Mouse (Mus musculus): ENCODE data around the gene Fam163b. TPM values are rescaled to one million over a fixed set of nuclear protein-coding genes. Genes with fewer than 3 reads are reported as not detected.

Gene Fam163b
- polyA plus RNA-seq, 1 experiment from 2014 or later: 0.24 TPM

- Histone ChIP-seq H3K4me1 (peaks cover 22% of the 10 kb centered on the region), H3K9ac (no peak overlapping the region), H3K27ac (no peak overlapping the region), H3K4me3 (no peak overlapping the region), H3K4me2 (no peak overlapping the region), H3K36me3 (no peaks in the 10 kb centered on the region), H3K27me3 (peaks cover 12% of the 10 kb centered on the region; the same call in 1 of the 2 replicates), H3K9me3 (no peaks in the 10 kb centered on the region)
- ATAC-seq (ENCODE audit: insufficient number of reproducible peaks, insufficient read depth, low FRiP score, low TSS enrichment, low read depth): no peak
- WGBS: 56% methylated on average over 5 of the region's 5 CpGs
Measured at GRCm38 (mm10) chr2:27163851-27164250, 21.6 kb upstream of the Fam163b start.

- no peaks in the 10 kb centered on the region for H3K36me3 ChIP-seq
- H3K9ac ChIP-seq: no peak overlapping the region
- peaks cover 12% of the 10 kb centered on the region; the same call in 1 of the 2 replicates for H3K27me3 ChIP-seq
- peaks cover 19% of the 10 kb centered on the region for H3K4me1 ChIP-seq
- WGBS: 62% methylated on average over 11 of the region's 11 CpGs
- no peak overlapping the region for H3K4me3 ChIP-seq
- H3K27ac ChIP-seq: no peak overlapping the region
- ATAC-seq (ENCODE audit: insufficient number of reproducible peaks, insufficient read depth, low FRiP score, low TSS enrichment, low read depth): no peak
- no peak overlapping the region for H3K4me2 ChIP-seq
- H3K9me3 ChIP-seq: no peaks in the 10 kb centered on the region
Measured at GRCm38 (mm10) chr2:27162656-27163055, 20.4 kb upstream of the Fam163b start.

DNA sequence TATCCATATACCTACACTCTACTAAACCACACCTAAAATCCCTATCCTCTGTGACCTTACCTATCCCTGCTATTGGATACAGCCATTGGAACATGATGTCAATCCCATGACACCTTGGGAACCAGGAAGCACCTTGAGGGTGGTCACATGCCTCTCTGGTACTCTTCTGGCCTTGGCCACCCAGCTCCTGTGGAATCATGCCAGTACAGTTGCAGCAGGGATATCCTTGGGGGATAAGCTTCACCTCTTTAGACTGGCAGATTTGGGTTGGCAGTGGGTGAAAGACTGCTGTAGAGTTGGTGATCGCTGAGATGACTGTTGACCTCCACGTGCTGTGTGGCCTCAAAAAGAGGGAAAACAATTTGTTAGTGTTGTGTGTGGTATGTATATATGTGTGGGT lies 19.2 kb upstream of the Fam163b start:
- no peaks in the 10 kb centered on the region for H3K36me3 ChIP-seq
- H3K27me3 ChIP-seq: peaks cover 12% of the 10 kb centered on the region; the same call in 1 of the 2 replicates
- H3K4me2 ChIP-seq: no peak overlapping the region
- no peaks in the 10 kb centered on the region for H3K9me3 ChIP-seq
- H3K27ac ChIP-seq: no peak overlapping the region
- H3K9ac ChIP-seq: no peak overlapping the region
- H3K4me1 ChIP-seq: peaks cover 7% of the 10 kb centered on the region; the same call in 1 of the 2 replicates
- no peak overlapping the region for H3K4me3 ChIP-seq
- 86% methylated on average over 2 of the region's 2 CpGs for whole genome bisulfite sequencing
- no peak for ATAC-seq (ENCODE audit: insufficient number of reproducible peaks, insufficient read depth, low FRiP score, low TSS enrichment, low read depth)

DNA sequence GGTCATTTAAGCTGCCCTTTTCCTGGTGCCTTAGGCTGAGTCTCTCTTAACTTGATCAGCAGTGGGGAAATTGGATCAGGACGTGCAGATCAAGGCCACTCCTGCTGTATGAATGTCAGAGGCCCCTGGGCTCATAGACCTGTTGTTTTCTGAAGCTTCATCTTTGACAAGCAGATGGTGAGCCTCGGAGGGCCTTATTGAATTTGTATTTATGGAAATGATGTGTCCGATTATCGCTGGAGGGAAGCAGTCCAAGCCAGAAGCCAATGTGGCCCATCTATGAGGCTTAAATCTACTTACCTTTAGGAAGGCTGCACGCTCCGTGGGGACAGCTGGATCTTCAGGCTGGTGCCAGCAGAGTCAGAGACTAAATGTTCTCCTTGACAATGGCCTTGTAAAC lies 14.3 kb upstream of the Fam163b start:
- WGBS: 67% methylated on average over 6 of the region's 6 CpGs
- ATAC-seq (ENCODE audit: insufficient number of reproducible peaks, insufficient read depth, low FRiP score, low TSS enrichment, low read depth): no peak
- H3K4me2 ChIP-seq: no peak overlapping the region
- H3K4me3 ChIP-seq: no peak overlapping the region
- H3K27ac ChIP-seq: no peak overlapping the region
- H3K4me1 ChIP-seq: no peaks in the 10 kb centered on the region
- H3K27me3 ChIP-seq: no peaks in the 10 kb centered on the region; the same call in 1 of the 2 replicates
- no peak overlapping the region for H3K9ac ChIP-seq
- no peaks in the 10 kb centered on the region for H3K9me3 ChIP-seq
- no peaks in the 10 kb centered on the region for H3K36me3 ChIP-seq

DNA sequence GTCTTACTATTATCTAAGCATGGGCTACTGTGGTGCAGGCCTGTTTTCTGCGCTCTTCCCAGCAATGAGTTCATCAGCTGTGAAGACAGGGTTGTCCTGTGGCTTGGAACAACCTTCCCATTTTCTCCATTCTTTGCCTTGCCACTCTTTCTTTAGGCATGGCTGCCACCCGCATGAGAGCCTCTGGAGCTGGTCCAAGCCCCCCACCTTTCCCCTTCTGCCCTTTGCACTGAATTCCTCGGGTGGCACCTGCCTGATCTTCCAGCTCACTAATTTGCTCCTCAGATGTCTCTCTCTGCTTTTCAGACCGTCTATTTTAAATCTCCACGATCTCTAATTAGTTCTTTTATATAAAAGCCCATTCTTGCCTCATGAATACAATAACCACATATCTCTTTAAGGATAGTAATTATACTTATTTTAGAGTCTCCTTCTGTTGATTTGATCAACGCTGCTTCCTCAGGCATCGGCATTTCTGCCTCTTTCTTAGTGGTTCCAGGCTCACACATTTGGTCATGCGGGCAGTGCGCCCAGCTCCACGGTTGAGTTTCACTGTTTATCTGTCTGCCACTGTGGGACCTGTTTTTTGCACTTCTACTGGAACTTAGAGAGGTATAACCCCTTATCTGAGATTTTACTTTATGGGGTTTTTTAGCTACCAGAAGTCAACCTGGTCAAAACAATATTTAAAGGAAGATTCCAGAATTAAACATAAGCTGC lies 12.3 kb upstream of the Fam163b start:
- Histone ChIP-seq H3K4me3 (no peak overlapping the region), H3K27ac (no peak overlapping the region), H3K9ac (no peak overlapping the region), H3K4me2 (no peak overlapping the region), H3K9me3 (no peaks in the 10 kb centered on the region), H3K36me3 (no peaks in the 10 kb centered on the region), H3K4me1 (no peaks in the 10 kb centered on the region), H3K27me3 (no peaks in the 10 kb centered on the region)
- no peak for ATAC-seq (ENCODE audit: insufficient number of reproducible peaks, insufficient read depth, low FRiP score, low TSS enrichment, low read depth)
- 78% methylated on average over 10 of the region's 10 CpGs for WGBS

- Histone ChIP-seq H3K9ac (no peak overlapping the region), H3K4me2 (no peak overlapping the region), H3K27ac (no peak overlapping the region), H3K4me1 (no peaks in the 10 kb centered on the region), H3K4me3 (no peak overlapping the region), H3K9me3 (no peaks in the 10 kb centered on the region), H3K36me3 (no peaks in the 10 kb centered on the region), H3K27me3 (no peaks in the 10 kb centered on the region)
- 17% methylated on average over 2 of the region's 2 CpGs for WGBS
- ATAC-seq (ENCODE audit: insufficient number of reproducible peaks, insufficient read depth, low FRiP score, low TSS enrichment, low read depth): no peak
Measured at GRCm38 (mm10) chr2:27149457-27149856, 7.2 kb upstream of the Fam163b start.

GRCm38 (mm10) chr2:27146840-27147239 lies 4.5 kb upstream of the Fam163b start:
- no peak overlapping the region for H3K9ac ChIP-seq
- H3K36me3 ChIP-seq: no peaks in the 10 kb centered on the region
- no peaks in the 10 kb centered on the region for H3K9me3 ChIP-seq
- peaks cover 22% of the 10 kb centered on the region for H3K27me3 ChIP-seq
- no peak overlapping the region for H3K27ac ChIP-seq
- H3K4me1 ChIP-seq: peaks cover 9% of the 10 kb centered on the region
- H3K4me2 ChIP-seq: no peak overlapping the region
- WGBS: 72% methylated on average over 6 of the region's 6 CpGs
- ATAC-seq (ENCODE audit: insufficient number of reproducible peaks, insufficient read depth, low FRiP score, low TSS enrichment, low read depth): no peak
- H3K4me3 ChIP-seq: no peak overlapping the region

DNA sequence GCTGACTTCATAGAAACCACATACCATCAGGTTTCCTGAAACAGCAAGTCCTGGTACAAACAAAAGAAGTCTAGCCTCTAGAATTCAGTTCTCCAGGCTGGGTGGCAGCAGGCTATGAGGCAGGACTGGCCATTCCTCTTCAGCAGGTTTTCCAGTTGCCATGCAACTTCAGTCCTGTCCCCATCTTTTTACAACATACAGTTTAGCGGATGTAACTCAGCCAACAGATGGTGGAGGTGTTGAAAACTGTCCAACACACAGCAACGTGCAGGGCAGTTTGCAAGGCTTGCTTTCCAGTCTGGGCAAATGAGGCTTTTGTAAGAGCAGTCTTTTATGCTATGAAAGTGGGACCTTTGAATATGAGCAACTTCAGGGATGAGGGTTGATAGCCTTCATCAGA lies 2.7 kb upstream of the Fam163b start:
- Histone ChIP-seq H3K27ac (no peak overlapping the region), H3K4me2 (no peak overlapping the region), H3K9ac (no peak overlapping the region), H3K9me3 (no peaks in the 10 kb centered on the region), H3K27me3 (peaks cover 41% of the 10 kb centered on the region), H3K4me3 (no peak overlapping the region), H3K36me3 (no peaks in the 10 kb centered on the region), H3K4me1 (peaks cover 11% of the 10 kb centered on the region)
- 69% methylated on average over 2 of the region's 2 CpGs for WGBS
- no peak for ATAC-seq (ENCODE audit: insufficient number of reproducible peaks, insufficient read depth, low FRiP score, low TSS enrichment, low read depth)

DNA sequence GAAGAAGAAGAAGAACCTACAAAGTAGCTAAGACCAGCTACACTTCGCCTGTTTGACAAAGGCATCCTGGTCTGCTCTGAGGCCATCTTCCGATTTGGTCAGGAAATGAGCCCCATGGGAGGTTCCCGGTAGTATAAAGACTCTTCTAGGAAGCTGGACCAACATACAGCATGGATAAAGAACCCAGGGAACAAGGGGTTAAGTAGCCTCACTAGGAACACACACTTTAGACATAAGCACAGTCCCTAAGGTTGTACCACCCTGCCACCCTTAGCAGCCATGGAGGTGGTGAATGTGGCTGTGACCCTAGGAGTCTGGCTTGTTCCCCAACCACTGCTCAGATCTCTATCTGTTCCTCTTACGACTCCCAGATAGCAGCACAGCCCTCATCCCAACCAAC lies 3.9 kb downstream of the Fam163b start:
- Histone ChIP-seq H3K4me3 (no peak overlapping the region), H3K4me1 (peaks cover 11% of the 10 kb centered on the region), H3K9ac (no peak overlapping the region), H3K27me3 (peaks cover 54% of the 10 kb centered on the region), H3K27ac (no peak overlapping the region), H3K4me2 (no peak overlapping the region), H3K9me3 (no peaks in the 10 kb centered on the region), H3K36me3 (no peaks in the 10 kb centered on the region)
- no peak for ATAC-seq (ENCODE audit: insufficient number of reproducible peaks, insufficient read depth, low FRiP score, low TSS enrichment, low read depth)
- 63% methylated on average over 4 of the region's 4 CpGs for whole genome bisulfite sequencing

- no peak overlapping the region for H3K4me2 ChIP-seq
- H3K27me3 ChIP-seq: peaks cover 39% of the 10 kb centered on the region
- no peaks in the 10 kb centered on the region for H3K36me3 ChIP-seq
- H3K9me3 ChIP-seq: no peaks in the 10 kb centered on the region
- H3K9ac ChIP-seq: no peak overlapping the region
- no peak for ATAC-seq (ENCODE audit: insufficient number of reproducible peaks, insufficient read depth, low FRiP score, low TSS enrichment, low read depth)
- H3K27ac ChIP-seq: no peak overlapping the region
- H3K4me1 ChIP-seq: peaks cover 1% of the 10 kb centered on the region
- H3K4me3 ChIP-seq: no peak overlapping the region
- 75% methylated on average over 1 of the region's 1 CpGs for WGBS
Measured at GRCm38 (mm10) chr2:27136789-27137188, 5.5 kb downstream of the Fam163b start.

DNA sequence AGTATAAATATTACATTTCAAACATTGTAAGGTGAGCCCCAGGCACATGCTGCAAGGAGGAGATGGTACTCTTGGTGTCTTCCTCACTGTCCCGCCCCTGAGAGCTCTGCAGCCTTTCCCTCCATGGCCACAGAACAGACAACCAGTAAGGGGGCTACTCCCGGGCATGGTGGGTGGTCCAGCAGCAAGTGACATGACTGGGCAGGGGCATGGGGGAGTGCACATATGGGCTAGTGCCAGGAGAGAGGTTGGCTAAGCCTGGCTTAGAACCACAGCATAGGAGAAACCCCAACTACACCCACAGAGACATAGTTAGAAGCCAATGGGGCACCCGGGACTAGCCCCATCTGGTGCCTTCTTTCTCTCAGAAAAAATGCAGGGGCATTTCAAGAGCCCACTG lies 6.0 kb downstream of the Fam163b start:
- 74% methylated on average over 3 of the region's 3 CpGs for WGBS
- Histone ChIP-seq H3K27ac (no peak overlapping the region), H3K9me3 (no peaks in the 10 kb centered on the region), H3K36me3 (no peaks in the 10 kb centered on the region), H3K4me2 (no peak overlapping the region), H3K27me3 (peaks cover 34% of the 10 kb centered on the region), H3K4me3 (no peak overlapping the region), H3K4me1 (no peaks in the 10 kb centered on the region), H3K9ac (no peak overlapping the region)
- no peak for ATAC-seq (ENCODE audit: insufficient number of reproducible peaks, insufficient read depth, low FRiP score, low TSS enrichment, low read depth)

DNA sequence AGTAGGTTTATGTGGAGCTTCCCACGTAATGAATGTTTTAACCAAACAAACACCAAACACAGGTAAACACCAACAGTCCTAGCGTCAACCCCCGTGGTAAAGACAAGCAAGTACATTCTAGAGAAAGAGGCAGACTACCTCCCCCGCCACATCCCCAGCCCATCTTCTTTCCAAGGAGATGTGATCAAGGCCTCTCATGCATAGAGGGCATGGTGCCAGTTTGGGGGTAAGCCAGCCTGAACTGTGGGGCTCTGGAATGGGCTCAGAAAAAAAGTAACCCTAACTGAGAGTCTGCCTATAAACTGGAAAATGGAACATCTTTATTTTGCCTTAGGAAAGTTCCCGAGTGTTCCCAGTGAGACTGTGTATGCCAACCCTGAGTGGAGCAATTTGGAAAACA lies 6.4 kb downstream of the Fam163b start:
- H3K4me3 ChIP-seq: no peak overlapping the region
- no peaks in the 10 kb centered on the region for H3K4me1 ChIP-seq
- H3K4me2 ChIP-seq: no peak overlapping the region
- H3K27ac ChIP-seq: no peak overlapping the region
- 77% methylated on average over 5 of the region's 5 CpGs for WGBS
- H3K27me3 ChIP-seq: peaks cover 30% of the 10 kb centered on the region
- ATAC-seq (ENCODE audit: insufficient number of reproducible peaks, insufficient read depth, low FRiP score, low TSS enrichment, low read depth): no peak
- no peaks in the 10 kb centered on the region for H3K36me3 ChIP-seq
- no peak overlapping the region for H3K9ac ChIP-seq
- H3K9me3 ChIP-seq: no peaks in the 10 kb centered on the region

Measured in embryonic facial prominence, embryonic 13.5 days (tissue).